Mouse (Mus musculus) urinary bladder, postnatal 4 days (tissue): ENCODE measurements around the gene Miip.
A peak's percentile ranks its signal among the peaks of the same experiment; 100 is the strongest.

Experiments
- DNase-seq, 2 experiments: peaks; one replicate each; pipeline ENCODE4 v3.0.0; 2021 to 2022; ENCODE audit warnings: low spot score in 2 of 2

The Miip gene

GRCm38 (mm10) chr4:147868450-147869031 is at the start of gene Miip, which contains the start of gene Fv1:
Miip (minus strand) TSS chr4:147868816.
Fv1 (plus strand) TSS chr4:147868979.
- DNase-seq, result peak; percentile 92 to 94

DNA sequence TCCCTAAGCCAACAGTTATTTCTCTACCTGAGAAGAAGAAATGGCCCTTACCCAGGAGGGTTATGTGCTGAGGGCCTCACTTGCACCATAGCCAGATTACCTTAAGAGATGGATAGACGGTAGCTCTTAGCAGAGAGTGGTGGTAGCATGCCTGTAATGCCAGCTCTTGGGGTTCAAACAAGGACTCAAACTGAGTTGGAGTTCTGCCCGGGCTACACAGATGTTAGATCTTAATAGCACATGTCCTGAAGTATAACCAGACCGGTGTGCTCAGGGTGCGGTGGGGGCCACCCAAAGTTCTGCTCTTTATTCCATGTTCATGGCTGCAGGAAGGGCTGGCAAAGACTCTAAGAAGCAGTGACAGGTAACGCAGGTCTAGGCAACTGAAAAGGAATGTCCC is 40.9 kb upstream of the Miip start:
- no peak for DNase-seq

GRCm38 (mm10) chr4:147906230-147906629 is 37.6 kb upstream of the Miip start:
- DNase-seq, result no peak

DNA sequence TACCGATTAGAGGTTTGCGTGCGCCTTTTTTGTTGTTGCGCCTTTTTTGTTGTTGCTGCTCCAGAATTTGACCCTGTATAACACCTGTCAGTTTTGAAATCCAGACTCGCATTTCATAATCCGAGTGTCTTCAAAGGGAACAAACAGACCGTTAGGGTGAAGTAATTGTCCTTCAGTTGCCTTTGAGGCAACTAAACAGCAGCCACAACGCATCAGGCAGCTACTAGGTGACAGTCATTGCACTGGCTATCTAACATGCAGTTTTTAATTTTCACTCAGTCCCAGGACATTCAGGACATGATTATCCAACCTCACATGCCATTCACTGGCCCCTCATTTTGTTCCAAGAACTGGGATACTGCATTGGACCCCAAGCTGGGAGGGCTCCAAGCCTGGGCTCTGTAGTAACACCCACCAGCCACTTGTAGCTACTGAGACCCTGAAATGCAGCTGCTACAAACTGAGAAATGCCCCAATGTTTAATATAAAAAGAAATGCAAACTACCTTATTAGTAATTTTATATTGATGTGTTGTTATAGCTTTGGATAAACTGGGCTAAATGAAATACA is 36.6 kb upstream of the Miip start:
- DNase-seq, result no peak

- peak; percentile 81 to 88 for DNase-seq
Measured at GRCm38 (mm10) chr4:147904313-147905089, 35.9 kb upstream of the Miip start, which contains the start of gene Mfn2. Mfn2 (minus strand) TSS chr4:147904704.

DNA sequence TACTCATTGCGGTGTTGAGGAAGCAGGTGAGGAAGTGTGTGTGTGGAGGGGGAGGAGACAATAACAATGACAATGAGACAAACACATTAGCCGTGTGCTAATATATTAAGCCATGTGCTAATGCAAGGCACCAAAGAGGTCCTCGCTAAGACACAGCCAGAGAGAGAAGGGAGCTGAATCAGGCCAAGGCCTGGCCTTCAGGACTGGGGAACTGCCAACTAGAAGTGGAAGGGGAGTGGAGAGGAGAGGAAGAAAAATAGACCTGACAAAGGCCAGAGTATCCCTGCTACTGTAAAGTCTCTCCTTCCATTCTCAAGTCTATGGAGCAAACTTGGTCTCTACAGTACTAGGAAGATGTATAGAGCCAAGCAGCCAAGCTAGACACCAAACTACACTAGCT is 35.0 kb upstream of the Miip start:
- DNase-seq, result no peak

DNA sequence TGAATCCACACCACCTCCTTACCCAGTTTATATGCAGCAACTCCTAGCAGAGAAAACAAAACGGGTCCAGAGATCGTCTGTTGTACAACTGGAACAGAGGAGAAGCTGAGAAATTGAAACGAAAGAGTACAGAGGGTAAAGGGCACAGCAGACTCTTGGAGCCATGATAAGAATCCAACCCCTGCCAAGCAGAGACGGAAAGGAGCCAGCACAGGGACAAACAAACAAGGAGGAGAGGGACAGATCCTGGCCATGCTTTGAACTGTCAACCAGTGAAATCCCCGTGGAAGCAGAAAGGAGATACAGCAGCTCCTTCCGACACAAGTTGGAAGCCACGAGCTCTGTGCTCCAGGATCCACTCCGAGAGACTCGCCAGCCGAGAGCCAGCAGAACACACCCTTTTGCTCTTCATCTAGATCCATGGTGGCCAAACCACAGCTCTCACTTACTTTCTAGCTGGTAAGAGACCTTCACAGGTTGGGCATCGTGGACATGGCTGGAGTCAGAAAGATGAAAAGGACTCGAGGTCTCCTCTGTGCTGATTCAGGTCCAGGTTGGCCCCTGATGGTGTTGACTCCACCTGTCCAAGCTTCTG is 34.4 kb upstream of the Miip start:
- DNase-seq, result no peak

- no peak for DNase-seq
Measured at GRCm38 (mm10) chr4:147900452-147900851, 31.8 kb upstream of the Miip start.

DNA sequence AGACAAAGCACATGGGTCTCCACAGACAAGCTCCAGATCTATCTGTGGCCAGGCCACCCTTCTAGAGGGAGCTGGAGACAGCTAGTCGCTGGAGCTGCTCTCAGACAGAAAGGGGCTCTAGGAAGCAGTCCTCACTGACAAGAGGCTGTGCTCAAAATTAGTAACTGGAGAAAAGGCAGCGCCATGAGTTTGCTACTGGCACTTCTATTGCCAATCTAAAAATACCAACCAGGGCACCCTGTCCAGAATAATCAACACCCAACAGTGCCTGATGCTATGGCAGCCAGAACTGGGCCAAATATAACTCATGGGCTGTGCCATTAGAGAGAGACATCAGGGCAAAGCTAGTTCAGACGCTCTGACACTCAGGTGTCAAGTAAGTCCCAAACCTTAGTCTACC is 28.7 kb upstream of the Miip start:
- DNase-seq, result no peak

DNA sequence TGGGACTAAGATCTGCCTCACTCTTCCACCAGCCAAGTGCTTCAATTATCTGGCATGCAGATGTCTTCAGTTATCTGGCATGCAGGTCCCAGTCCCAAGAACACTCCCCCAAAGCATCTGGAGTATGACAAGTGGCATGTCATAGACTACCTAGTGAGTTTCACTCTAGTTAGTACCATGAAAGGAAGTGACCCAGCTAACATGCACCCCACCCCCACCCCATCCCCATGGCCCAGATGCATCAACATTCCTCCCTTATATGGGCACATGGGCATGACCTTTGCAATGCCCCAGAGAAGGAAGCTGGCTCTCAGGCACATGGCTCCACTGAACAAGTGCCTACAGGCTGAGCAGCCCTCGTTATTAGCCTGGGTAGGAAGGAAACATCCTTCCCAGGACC is 27.8 kb upstream of the Miip start:
- no peak for DNase-seq

DNA sequence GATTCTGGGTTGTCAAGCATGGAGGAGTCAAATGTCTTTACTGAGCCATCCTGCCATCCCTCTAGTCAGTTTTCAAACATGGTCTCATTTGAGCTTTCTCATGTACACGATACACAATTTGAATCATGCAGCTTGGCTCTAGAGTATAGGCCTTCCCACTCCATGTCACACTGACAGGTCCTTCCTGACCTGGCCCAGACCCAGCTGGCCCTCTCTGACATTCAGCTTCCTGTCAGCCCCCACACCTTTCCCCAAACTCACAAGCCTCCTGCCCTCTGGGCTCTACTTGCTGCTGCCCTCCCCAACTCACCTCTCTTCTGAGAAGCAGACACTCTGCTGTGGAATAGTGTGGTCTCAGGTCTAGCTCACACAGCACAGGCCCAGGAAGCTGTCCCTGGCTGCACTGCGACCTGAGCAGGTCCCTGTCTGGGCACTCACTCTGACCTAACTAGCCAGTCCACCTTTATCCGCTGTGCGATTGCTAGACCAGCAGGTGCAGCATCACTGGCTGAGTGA is 27.3 kb upstream of the Miip start:
- DNase-seq, result no peak

GRCm38 (mm10) chr4:147890341-147890740 is 21.7 kb upstream of the Miip start:
- no peak for DNase-seq

- DNase-seq, result no peak
Measured at GRCm38 (mm10) chr4:147888237-147888636, 19.6 kb upstream of the Miip start.

DNA sequence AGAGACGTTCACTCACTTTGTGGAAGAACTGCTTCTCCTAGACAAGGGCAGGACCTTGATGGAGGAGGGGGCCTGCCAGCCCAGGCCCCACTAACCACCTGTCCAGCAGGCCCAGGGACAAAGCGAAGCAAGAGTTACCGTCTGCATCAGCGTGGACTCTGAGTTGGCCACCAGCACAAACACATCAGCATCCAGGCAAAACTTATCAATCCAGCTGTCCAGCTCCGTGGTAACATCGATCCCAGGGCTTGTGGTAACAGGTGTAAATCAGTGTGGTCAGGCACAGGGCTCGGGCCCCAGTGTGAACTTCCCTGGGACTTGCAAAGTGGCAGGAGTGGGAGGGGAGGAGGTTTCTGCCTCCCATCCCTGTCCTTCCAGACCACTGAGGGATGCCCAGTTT is 18.7 kb upstream of the Miip start:
- DNase-seq, result no peak

DNA sequence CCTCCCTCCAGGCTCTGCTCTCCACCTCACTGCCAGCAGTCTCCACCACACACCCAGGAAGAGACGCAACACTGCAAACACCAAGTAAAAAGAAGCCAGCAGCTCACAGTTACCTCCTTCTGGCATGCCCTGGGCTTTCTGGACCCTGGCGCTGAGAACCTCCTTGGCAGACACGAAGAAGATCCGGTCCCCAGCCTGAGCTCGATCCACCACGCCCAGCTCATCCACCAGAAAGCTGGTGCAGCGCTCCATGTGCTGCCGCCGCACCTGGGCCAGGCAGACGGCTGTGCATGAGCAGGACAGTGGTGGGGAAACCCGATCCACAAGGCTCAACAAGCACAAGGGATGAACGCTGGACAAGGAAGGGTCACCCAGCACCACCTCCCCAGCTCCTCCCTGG is 17.5 kb upstream of the Miip start:
- no peak for DNase-seq

DNA sequence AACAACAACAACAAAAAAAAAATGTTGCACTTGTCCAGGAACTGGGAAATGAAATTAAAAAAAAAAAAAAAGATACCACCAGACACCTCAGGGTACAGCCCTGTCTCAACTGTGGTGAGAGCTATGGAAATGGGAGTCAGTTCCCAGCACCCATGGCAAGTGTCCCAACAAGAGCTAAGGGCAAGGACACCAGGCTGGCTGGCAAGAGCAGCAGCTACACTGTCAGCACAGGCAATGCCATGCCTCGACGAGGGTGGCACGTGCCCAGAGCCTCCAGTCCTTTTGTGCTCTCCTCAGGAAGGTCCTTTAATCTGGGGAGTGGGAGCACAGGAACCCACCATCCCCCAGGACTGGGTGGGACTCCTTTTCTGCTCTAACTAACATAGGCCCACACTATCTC is 15.5 kb upstream of the Miip start:
- DNase-seq, result no peak

DNA sequence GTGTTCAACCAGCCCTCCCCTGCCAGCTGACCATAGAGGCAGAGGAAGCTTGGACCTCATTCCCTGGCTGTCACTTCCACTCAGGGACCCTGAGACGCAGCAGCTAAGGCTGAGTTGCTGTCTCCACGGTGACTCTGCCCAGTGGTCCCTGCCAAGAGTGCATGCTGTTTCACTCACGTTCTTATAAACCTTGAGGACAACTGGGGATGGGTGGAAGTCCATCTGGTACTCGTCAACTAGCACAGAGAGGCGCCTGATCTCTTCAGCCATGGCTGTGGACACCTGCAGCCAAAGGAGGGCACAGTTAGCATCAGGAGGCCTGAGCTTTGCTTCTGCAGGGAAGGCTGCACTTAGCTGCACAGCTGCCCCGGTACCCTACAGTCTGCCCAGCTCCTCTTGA is 14.4 kb upstream of the Miip start:
- DNase-seq, result no peak

GRCm38 (mm10) chr4:147881792-147882191 is 13.2 kb upstream of the Miip start:
- no peak for DNase-seq

DNA sequence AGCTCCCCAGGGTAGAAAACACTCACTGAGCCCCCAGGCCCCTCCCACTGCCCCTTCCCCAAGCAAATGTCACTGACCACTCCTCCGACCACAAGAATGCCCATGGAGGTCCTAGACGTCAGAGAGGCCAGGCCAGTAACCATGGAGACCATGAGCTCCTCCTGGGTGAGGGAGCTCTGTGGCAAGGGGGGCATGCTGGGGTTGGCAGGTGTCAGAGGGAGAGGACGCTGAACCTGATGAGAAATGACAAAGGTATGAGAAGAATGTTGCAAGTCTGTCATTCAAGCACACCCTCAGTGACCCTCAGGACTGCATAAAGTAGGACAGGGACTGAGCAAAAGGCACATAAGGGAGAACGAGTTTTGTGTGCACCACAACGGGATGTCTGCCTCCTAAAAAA is 11.2 kb upstream of the Miip start:
- no peak for DNase-seq

- DNase-seq, result no peak
Measured at GRCm38 (mm10) chr4:147879456-147879855, 10.8 kb upstream of the Miip start.

- no peak for DNase-seq
Measured at GRCm38 (mm10) chr4:147878537-147878936, 9.9 kb upstream of the Miip start.

DNA sequence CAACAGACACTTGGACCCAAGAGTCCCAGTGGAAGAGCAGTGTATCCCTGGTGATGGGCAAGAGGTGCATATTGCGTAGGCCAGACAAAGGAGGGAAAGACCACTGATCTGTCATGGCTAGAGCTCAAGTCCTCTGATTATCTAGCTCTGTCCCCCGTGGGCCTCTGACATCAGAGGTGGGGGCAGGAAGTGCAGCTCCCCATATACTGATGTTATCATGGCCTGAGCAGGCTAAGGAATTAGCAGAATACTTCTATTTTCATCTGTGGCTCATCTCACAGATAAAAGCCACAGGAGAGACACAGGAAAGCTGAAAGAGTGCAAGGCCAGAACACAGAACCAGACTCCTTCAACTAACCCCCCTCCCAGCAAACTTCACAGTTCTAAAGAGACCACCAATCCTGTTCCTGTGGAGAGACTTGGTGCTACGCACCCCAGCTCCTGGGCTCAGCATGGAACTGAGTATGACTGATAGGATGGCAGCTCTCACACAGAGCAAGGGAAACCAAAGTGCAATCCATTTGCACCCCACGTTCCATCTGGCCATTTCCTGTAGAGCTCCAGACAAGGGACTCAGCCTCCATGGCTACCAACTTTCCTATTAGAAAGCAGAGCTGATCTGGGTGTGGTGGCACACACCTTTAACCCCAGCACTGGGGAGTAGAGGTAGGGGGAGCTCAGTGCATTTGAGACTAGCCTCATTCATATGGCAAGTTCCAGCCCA is 7.4 kb upstream of the Miip start:
- DNase-seq, result no peak
